Mouse (Mus musculus) erythroid progenitor cell, adult 5-6 weeks (primary cell): ENCODE results near the gene Pdss2. TPM values are rescaled to one million over a fixed set of nuclear protein-coding genes. Genes with fewer than 3 reads are reported as not detected.

Experiments used
- ATAC-seq: replicated peaks from 2 replicates; pipeline ENCODE4 v1.8.0; 2016; ENCODE audit warnings: moderate number of reproducible peaks, mild to moderate bottlenecking, moderate TSS enrichment, inconsistent platforms; ENCODE audit not compliant: poor library complexity, low FRiP score, severe bottlenecking
- total RNA-seq, 2 experiments: library from RNA; stranded (forward) in 1 of 2; stranded (reverse) in 1 of 2; fragments of 150-400 nt in 1 of 2; fragments of 186-747, 209-891 nt in 1 of 2; gene quantifications; 2 replicates each; pipeline versions ENCODE4 v1.2.3 to v1.2.4; 2015 to 2017; ENCODE audit warnings: low replicate concordance in 2 of 2

Pdss2 gene
- total RNA-seq, 2 experiments from 2014 or later = 6.1 TPM; not detected in 1

- ATAC-seq = no peak
These were observed 196.1 kb downstream of the Pdss2 start for GRCm38 (mm10) chr10:43417346-43417745.

DNA sequence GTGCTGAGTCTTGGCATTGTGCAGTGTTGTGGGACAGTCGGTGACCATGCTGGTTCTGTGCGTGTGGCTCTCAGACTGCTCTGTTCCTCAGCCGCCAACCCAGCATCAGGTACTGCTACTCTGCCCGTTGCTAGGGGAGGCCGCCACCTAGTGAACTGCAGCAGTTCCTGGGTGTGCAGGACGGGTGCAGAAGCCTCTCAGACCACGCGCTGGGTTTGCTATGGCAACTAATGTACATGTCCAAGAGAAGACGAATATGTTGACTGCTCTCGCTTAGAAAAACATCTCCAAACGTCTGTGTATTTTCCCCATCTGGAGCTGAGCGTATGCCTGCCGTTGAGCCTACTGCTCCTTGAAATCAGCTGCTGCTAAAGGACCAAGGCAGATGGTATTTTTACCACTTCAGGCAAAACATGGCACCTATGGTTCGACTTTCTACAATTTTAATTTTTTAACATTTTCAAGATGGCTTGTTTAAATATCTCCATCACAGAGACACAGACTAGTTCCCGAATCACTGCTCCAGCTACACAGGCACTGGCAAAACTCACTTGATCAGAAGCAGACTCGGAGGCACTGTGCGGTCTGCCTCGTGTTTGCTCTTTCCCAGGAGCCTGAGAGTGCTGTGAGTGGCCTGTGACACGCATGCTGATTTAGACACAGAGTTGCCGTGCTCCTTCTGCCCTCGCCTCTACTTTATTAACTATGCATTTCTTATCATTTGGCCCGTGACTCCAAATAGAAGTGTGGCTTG, 199.6 kb downstream of the Pdss2 start:
- ATAC-seq = no peak

DNA sequence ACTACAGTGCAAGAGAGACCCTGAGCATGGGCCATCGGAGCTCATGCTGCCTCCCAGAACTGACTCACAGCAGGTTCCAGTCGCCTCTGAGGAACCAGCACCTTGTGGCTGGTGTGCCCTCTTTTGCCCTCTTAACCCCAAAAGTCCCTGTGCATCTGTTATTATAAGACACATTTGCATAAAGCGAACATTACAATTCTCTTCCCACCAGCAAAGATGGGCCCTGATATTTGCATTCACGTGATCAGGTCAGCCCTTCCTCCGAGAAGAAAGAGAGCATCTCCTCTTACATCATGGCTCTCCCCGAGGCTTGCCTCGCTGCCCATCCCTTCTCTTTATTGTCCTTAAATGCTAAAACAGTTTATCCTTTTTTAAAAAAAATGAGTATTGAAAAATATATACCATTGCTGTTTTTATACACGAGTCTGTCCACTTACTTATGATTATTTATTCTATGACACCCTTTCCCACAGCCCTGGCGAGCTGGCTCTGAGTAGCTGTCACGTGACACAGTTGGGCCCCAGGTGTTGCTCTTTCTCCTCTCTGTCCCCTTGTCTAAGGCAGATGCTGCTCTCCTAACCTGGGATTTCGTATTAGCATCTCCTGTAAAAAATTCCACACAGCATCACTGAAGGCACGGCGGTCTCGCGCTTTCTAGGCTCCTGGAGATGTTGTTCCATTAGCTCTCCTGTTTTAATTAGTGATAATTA, 200.9 kb downstream of the Pdss2 start:
- ATAC-seq = no peak

DNA sequence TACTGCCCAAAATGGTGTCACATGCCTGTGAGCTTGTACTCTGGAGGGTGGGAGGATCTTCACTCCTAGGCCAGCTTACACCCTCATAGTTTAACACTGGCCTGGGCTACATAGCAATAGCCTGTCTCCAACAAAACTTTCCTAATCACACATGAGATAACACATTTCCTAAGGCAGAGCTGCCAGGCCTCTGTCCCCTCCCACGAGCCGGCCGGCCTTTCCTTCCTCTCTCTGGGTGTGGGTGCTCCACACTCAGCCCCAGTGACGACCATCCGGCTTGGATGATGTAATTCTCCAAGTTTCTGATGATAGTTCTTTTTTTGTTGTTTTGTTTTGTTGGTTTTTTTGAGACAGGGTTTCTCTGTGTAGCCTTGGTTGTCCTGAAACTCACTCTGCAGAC, 203.3 kb downstream of the Pdss2 start:
- ATAC-seq = no peak

DNA sequence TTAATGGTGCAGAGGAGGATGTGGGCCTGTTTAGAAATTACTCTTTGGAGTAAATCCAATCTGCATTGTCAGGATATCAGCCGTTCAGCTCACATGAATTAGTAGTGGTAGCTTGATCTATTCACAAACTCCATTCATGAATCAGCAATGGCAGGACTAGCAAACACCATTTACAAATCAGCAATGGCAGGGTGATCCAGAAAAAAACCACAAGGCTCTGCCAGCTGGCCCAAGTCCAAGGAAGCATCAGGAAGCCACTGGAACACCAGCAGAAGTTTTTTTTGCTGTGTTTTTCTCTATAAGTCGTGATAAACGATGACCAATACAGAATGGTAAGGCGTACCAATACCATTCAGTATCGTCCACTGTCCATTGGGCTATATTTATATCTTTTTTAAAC, 209.3 kb downstream of the Pdss2 start:
- no peak for ATAC-seq

DNA sequence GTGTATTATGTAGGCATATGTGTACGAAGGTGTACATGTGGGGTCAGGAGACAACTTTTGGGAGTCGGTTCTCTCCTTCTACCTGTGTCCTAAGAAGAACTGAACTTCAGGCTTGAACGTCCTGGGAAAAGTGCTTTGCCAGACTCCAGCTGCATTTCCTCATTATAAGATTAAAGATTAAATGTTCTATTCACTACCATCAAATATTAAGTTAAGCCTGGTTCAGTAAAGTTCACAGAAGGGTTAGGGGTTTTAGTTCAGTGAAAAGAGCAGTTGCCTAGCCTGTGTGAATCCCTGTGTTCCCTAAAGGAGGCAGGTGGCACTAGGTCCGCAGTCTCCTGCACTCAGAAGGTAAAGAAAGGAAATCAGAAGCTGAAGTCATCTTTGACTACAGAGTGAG, 213.0 kb downstream of the Pdss2 start:
- ATAC-seq = no peak

GRCm38 (mm10) chr10:43435757-43436156, 214.5 kb downstream of the Pdss2 start:
- no peak for ATAC-seq

DNA sequence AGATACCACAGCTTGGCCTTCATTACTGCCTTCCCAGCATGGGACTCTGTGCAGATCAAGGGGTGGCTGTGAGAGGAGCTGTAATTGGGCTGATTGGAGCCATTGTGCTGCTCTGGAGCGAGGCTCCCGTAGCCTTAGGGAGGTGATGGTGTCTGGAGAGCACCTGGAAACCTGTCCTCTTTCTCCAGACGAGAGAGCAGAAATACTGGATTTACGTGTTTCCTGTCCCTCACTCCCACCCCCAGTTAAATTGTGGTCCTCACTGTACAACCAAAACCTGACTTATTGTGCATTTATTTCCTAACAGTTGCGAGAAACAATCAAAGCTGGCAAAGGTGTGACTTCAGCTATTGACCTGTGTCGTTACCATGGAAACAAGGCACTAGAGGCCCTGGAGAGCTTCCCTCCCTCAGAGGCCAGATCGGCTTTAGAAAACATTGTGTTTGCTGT, 218.2 kb downstream of the Pdss2 start:
- ATAC-seq = no peak

GRCm38 (mm10) chr10:43440050-43440449, 218.8 kb downstream of the Pdss2 start:
- ATAC-seq = no peak

DNA sequence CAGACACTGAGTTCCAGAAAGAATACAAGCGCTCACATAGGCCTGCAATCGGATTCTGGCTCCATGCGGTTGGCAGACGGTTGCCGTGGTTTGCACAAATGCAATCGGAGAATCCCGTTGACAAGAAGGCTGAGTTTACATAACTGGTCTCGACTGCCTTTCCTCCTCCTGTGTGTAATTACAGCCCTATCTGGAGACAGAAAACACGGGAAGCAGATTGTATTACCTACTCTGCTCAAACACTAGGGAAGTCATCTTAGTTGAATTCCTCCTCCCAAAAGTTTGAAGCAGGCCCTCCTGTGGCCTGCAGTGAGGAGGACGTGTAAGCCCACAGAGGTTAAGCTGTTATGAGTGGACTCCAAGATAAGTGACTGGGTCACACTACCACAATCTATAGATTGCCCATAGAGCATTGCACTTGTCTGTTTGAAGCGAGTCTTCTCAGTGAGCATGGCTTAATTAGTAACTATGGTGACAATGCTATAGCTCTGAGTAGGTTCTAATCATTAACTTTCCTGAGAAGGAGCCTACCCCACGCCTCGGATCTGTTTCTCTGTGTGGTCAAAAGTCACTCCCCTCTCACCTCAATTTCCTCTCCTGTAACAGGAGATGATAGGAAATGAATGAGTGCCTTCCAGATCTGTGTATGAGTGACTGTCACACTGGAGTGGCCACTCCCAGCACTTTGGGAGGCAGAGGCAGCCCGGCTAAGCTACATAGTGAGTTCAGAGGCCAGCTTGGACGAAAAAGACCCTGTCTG, 219.9 kb downstream of the Pdss2 start:
- ATAC-seq = no peak

GRCm38 (mm10) chr10:43448656-43449055, 227.4 kb downstream of the Pdss2 start:
- no peak for ATAC-seq

DNA sequence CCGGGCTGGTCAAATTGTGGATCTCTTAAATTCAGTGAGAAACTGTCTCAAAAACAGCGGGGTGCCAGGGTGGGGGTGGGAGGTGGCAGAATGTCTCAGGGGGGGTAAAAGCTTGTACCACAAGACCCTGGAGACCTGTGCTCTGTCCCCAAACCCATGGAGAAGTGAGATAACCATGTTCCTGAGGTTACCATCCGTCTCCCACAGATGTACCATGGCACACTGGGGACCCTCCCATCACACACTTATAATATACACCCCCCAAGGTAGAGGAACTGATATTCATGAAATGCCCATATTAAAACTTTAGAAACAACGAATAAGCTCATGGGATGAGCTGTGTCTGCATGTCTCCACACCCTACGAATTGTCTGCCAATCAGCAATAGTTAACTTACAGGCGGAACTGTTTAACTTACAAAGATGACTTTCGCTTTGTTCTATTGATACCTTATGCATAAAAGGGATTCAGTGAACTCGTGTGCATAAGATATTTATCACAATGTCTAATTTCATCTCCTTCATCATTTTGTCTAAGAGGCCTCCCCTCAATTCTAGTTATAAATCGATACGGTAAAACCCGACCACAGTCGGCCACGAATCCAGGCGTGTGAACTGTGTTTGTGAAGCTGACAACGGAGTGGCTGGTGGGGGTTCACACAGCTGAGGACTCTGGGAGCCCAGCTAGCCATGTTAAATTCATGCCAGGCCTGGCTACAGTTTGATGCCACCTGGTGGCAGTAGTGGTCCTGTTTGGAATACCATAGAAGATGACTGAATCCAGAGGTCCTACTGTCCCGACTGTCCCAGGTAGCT, 230.8 kb downstream of the Pdss2 start:
- peak; percentile 34; the same call in 1 of the 2 replicates for ATAC-seq

- ATAC-seq = no peak
These were observed 231.3 kb downstream of the Pdss2 start for GRCm38 (mm10) chr10:43452663-43452996.

GRCm38 (mm10) chr10:43454219-43454618, 232.9 kb downstream of the Pdss2 start:
- ATAC-seq = no peak

DNA sequence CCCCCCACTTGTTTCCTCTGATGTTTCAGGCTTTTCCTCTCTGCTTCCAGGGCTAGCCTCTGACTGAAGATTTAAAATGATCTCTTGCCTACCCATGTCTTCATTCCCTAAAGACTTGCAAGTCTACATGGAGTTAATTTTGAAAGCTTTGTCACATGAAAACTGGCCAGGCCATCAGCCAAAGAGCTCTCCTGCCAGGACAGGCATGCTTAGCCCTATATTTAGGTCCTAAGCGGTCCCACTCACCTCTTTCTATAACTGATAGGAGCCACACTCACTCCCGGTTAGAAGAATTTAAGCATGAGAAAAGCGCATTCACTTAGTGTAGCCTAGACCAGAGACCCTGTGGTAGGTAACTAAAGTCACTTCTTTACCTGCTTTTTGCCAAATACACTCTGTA, 233.4 kb downstream of the Pdss2 start:
- no peak for ATAC-seq

GRCm38 (mm10) chr10:43462821-43463220, 241.5 kb downstream of the Pdss2 start:
- no peak for ATAC-seq

DNA sequence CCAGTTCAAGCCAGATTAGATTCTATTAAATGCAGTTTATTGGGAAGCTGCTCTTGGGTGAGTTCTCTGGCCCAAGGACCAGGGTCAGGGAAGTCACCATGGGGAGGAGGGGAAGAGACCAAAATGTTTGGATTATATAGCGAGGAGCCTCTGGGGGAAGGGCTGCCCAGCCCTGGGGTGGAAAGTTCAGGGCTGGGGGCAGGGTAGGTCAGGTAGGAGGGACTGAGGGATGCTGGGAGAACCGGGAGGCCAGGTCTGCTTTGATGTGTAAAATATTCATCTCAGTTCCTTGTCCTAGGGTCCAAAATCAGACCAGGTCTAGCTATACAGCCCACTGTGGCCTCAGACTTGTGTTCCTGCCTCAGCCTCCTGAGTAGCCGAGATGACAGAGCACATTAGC, 241.9 kb downstream of the Pdss2 start:
- no peak for ATAC-seq

GRCm38 (mm10) chr10:43466223-43466622, 244.9 kb downstream of the Pdss2 start:
- no peak for ATAC-seq

DNA sequence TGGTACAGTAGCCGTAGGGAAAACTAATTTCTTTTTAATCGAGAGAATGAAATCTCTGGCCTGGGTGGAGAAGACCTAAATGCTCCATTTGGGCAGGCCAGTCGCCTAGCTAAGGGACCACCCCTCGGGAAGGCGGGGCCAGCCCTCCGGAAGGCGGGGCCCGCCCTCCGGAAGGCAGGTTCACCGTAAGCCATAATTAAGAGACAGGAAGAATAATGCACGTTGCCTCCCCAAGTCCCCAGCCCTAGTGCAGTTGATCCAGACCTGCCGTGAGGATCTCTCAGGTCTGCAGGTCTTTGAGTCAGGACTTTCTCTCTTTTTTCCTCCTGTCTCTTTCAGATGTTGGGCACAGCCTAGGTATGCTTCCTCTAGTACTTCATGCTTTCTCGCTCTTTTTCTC, 246.4 kb downstream of the Pdss2 start:
- 0 out of 2 replicates have a peak, but pooled peaks have one; percentile 55 for ATAC-seq

- ATAC-seq = no peak
These were observed 247.0 kb downstream of the Pdss2 start for GRCm38 (mm10) chr10:43468293-43468692.
